Comparison of ENCODE assay signal across 15 mouse cellular contexts in genomic region chr7:96521956-96522355, GRCm38 (mm10).
DNase-seq lines count a peak whose midpoint lies in the region; ATAC-seq and TF ChIP-seq lines count a peak whose summit lies in the region.
"Had no signal": no experiment of that assay in that cellular context is flagged by ENCODE, and none has a peak within 500 bp of the region (broad histone marks: within the 10 kb centered on the region; RNA-seq: fewer than 3 reads in every experiment).

No protein-coding gene starts in this region.

- no peak for ATAC-seq in lung, postnatal 0 days
- no peak for ATAC-seq in embryonic facial prominence, embryonic 15.5 days (ENCODE audit: insufficient number of reproducible peaks, low FRiP score, low TSS enrichment, low read depth)
- ATAC-seq in megakaryocyte-erythroid progenitor cell, adult 5-6 weeks (replicated peaks; ENCODE audit: low FRiP score, low TSS enrichment, poor library complexity, severe bottlenecking), result no peak
- ATAC-seq: midbrain, embryonic 15.5 days had no signal

- 60% methylated on average over 7 of the region's 7 CpGs for WGBS in lung, postnatal 0 days
- WGBS in embryonic facial prominence, embryonic 15.5 days, result 33% methylated on average over 7 of the region's 7 CpGs
- 27% methylated on average over 7 of the region's 7 CpGs for WGBS in olfactory bulb, adult 2 months

- no peak overlapping the region for H3K9ac ChIP-seq in lung, postnatal 0 days (replicated peaks; ENCODE audit: low read depth)
- H3K9ac ChIP-seq in embryonic facial prominence, embryonic 15.5 days, result no peak overlapping the region
- H3K9ac ChIP-seq: limb, embryonic 12.5 days; lung, embryonic 14.5 days; midbrain, embryonic 15.5 days; stomach, embryonic 15.5 days had no signal

- no peak for TF ChIP-seq CTCF in lung, postnatal 0 days (IDR thresholded peaks at IDR 0.05)
- no peak for TF ChIP-seq CTCF in olfactory bulb, adult 2 months (IDR thresholded peaks at IDR 0.05; ENCODE audit: insufficient read depth, low read depth, low read length)

- no peaks in the 10 kb centered on the region for H3K9me3 ChIP-seq in lung, postnatal 0 days (ENCODE audit: low read length)
- no peaks in the 10 kb centered on the region for H3K9me3 ChIP-seq in embryonic facial prominence, embryonic 15.5 days (replicated peaks)
- H3K9me3 ChIP-seq: limb, embryonic 12.5 days; midbrain, embryonic 15.5 days; stomach, embryonic 15.5 days had no signal

- H3K4me1 ChIP-seq in lung, postnatal 0 days (ENCODE audit: insufficient read depth, low read depth, low read length), result no peaks in the 10 kb centered on the region
- H3K4me1 ChIP-seq in embryonic facial prominence, embryonic 15.5 days, result peaks cover 25% of the 10 kb centered on the region
- peaks cover 27% of the 10 kb centered on the region for H3K4me1 ChIP-seq in olfactory bulb, adult 2 months (ENCODE audit: control insufficient read depth, insufficient read depth, low read length)
- H3K4me1 ChIP-seq: midbrain, embryonic 15.5 days had no signal

- DNase-seq in lung, postnatal 0 days (ENCODE audit: low spot score), result peak; percentile 26
- no peak for DNase-seq in lung, postnatal 14 days
- peak; percentile 37 for DNase-seq in Muller cell, postnatal 12 days (ENCODE audit: inconsistent ontology term)
- no peak for DNase-seq in thymus, postnatal 10 days (ENCODE audit: low spot score in 2 of 2)
- DNase-seq: adrenal gland, postnatal 36 days; cerebellum, adult 9-11 months; heart, adult 11 months; kidney, adult 9 months; lung, embryonic 14.5 days had no signal

- no peak overlapping the region for H3K4me2 ChIP-seq in lung, postnatal 0 days (replicated peaks; ENCODE audit: low read depth, low read length)
- H3K4me2 ChIP-seq in embryonic facial prominence, embryonic 15.5 days (replicated peaks), result no peak overlapping the region; the same call in 1 of the 2 replicates
- H3K4me2 ChIP-seq: limb, embryonic 12.5 days; lung, embryonic 14.5 days; midbrain, embryonic 15.5 days; stomach, embryonic 15.5 days had no signal

- H3K36me3 ChIP-seq in lung, postnatal 0 days (ENCODE audit: insufficient read depth, low read length), result no peaks in the 10 kb centered on the region
- no peaks in the 10 kb centered on the region for H3K36me3 ChIP-seq in embryonic facial prominence, embryonic 15.5 days
- H3K36me3 ChIP-seq: limb, embryonic 12.5 days; midbrain, embryonic 15.5 days; stomach, embryonic 15.5 days had no signal

- H3K27ac ChIP-seq in lung, postnatal 0 days (ENCODE audit: low read length), result no peak overlapping the region
- peak overlapping the region; percentile 44; the same call in 1 of the 2 replicates for H3K27ac ChIP-seq in embryonic facial prominence, embryonic 15.5 days (replicated peaks)
- H3K27ac ChIP-seq in olfactory bulb, adult 2 months (ENCODE audit: insufficient read depth, low read depth, low read length), result peak overlapping the region; percentile 67
- H3K27ac ChIP-seq: limb, embryonic 12.5 days; midbrain, embryonic 15.5 days; stomach, embryonic 15.5 days had no signal

- TF ChIP-seq EP300 in lung, postnatal 0 days (IDR thresholded peaks at IDR 0.05), result no peak

- H3K27me3 ChIP-seq in lung, postnatal 0 days (replicated peaks; ENCODE audit: insufficient read depth, low read length), result no peaks in the 10 kb centered on the region
- H3K27me3 ChIP-seq in embryonic facial prominence, embryonic 15.5 days, result no peaks in the 10 kb centered on the region
- H3K27me3 ChIP-seq: limb, embryonic 12.5 days; midbrain, embryonic 15.5 days; stomach, embryonic 15.5 days had no signal

- H3K4me3 ChIP-seq in lung, postnatal 0 days (ENCODE audit: low read depth, low read length), result no peak overlapping the region
- H3K4me3 ChIP-seq in embryonic facial prominence, embryonic 15.5 days (replicated peaks), result no peak overlapping the region
- H3K4me3 ChIP-seq in olfactory bulb, adult 2 months (ENCODE audit: insufficient read depth, low read depth, low read length), result no peak overlapping the region
- H3K4me3 ChIP-seq: limb, embryonic 12.5 days; midbrain, embryonic 15.5 days; stomach, embryonic 15.5 days had no signal

- TF ChIP-seq POLR2A in olfactory bulb, adult 2 months (IDR thresholded peaks at IDR 0.05; ENCODE audit: insufficient read depth, low read depth, low read length), result no peak

Comparison
In these comparisons a context has a peak if more than half of its experiments do, and no peak if none do; other contexts are left out.
1. DNase-seq: peak in lung, postnatal 0 days (single experiment) and Muller cell, postnatal 12 days (single experiment); none in lung, postnatal 14 days (single experiment) and thymus, postnatal 10 days (0 of 2).